Mouse (Mus musculus): ENCODE results near the gene Rgl1.

DNA sequence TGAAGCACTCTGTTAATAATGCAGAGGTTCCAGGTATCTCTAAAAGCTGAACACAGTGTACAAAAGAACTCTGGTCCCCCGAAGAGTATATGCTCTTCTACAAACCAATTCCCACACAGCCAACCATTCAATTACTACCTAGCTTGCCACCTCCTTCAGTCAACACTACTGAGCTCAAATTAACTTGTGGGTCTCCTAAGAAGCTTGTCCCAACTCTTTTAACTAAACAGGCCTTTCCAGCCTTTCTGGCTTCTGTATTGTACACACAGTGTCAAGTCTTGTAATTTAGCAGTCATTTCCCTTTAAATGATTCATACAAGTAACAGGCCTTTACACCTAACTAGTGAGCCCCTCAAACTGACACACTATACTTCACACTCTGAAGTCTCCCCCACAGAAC, 48.8 kb downstream of the Rgl1 start:
- TF ChIP-seq CTCF (conservative IDR thresholded peaks at IDR 0.05; ENCODE audit: insufficient read depth, insufficient read length, low read depth, low read length) (no peak), POLR2A (IDR thresholded peaks at IDR 0.05; ENCODE audit: low read depth, low read length) (no peak)
